Mouse (Mus musculus): Measurements from ENCODE around the gene Lzts2. TPM values are rescaled to one million over a fixed set of nuclear protein-coding genes. Genes with fewer than 3 reads are reported as not detected.

The Lzts2 gene
- total RNA-seq, 2 experiments from 2014 or later = 0.60 TPM; not detected in 1

GRCm38 (mm10) chr19:44999647-45000046 lies 14.6 kb upstream of the Lzts2 start:
- ATAC-seq (replicated peaks; ENCODE audit: low FRiP score, poor library complexity, severe bottlenecking) = no peak

GRCm38 (mm10) chr19:45002301-45002700 lies 11.9 kb upstream of the Lzts2 start:
- ATAC-seq (replicated peaks; ENCODE audit: low FRiP score, poor library complexity, severe bottlenecking) = no peak

GRCm38 (mm10) chr19:45003740-45004516 lies 10.3 kb upstream of the Lzts2 start:
- ATAC-seq (replicated peaks; ENCODE audit: low FRiP score, poor library complexity, severe bottlenecking) = no peak

GRCm38 (mm10) chr19:45005444-45005843 lies 8.8 kb upstream of the Lzts2 start, which contains the start of gene Twnk:
Gene Twnk (plus strand): TSS chr19:45005663.
- peak; percentile 79 for ATAC-seq (replicated peaks; ENCODE audit: low FRiP score, poor library complexity, severe bottlenecking)

DNA sequence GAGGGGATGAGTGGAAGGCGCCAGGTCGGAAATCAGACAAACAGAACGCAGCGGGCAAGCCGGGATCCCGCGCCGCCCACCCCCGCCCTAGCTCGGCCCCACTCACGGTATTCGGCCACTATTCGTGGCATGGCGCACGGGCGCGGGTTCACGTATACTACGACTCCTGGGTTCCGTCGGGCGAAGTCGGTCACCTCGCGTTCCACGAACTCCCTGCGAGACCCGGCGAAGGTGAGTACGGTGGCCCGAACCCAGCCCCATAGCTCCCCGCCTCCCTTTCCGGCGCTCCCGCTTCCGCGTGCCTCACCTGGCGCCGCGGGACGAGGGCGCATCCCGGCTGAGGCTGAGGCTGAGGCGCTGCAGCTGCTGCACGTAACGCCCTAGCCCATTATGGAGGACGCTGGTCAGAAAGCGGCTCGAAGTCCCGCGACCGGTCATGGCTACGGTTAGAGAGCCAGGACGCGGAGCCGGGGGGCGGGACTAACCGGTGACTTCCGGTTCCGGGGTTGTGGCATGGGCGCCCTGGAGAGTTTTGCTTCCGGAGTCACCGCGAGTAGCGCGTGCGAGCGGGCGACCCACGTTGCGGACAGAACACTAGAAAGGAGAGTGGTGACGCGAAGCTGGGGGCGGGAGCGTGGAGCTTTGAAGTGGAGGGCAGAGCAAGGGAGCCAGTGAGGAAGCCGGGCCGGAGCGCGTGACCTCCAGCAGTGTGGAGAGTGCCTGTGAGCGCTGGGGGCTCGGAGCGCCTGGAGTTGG lies 8.1 kb upstream of the Lzts2 start, which contains the start of gene Mrpl43:
Gene Mrpl43 (minus strand): TSS at position 486 of the 756 bp plus-strand sequence.
- peak; percentile 95 for ATAC-seq (replicated peaks; ENCODE audit: low FRiP score, poor library complexity, severe bottlenecking)

GRCm38 (mm10) chr19:45007021-45007420 lies 7.2 kb upstream of the Lzts2 start:
- ATAC-seq (replicated peaks; ENCODE audit: low FRiP score, poor library complexity, severe bottlenecking) = no peak

DNA sequence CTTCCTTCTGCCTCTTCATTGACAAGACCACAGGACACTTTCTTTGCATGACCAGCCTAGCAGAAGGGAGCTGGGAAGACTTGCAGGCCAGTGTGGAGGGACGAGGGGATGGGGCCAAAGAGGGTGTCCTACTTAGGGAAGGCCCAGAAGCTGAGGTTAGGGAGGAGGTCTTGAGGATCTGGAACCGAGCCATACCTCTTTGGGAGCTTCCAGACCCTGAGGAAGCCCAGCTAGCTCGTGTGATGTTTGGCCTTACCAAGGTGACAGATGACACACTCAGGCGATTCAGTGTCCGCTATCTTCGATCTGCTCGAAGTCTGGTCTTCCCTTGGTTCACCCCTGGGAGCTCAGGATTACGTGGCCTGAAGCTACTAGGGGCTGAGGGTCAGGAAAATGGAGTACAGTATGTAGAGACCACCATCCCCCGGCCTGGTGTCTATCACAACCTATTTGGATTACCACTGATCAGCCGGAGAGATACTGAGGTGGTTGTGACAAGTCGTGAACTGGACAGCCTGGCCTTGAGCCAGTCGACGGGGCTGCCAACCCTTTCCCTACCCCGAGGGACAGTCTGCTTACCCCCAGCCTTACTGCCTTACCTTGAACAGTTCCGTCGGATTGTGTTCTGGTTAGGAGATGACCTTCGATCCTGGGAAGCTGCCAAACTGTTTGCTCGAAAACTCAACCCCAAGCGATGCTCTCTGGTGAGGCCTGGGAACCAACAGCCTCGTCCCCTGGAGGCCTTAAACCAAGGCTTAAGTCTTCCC lies 6.6 kb upstream of the Lzts2 start:
- ATAC-seq (replicated peaks; ENCODE audit: low FRiP score, poor library complexity, severe bottlenecking) = no peak

DNA sequence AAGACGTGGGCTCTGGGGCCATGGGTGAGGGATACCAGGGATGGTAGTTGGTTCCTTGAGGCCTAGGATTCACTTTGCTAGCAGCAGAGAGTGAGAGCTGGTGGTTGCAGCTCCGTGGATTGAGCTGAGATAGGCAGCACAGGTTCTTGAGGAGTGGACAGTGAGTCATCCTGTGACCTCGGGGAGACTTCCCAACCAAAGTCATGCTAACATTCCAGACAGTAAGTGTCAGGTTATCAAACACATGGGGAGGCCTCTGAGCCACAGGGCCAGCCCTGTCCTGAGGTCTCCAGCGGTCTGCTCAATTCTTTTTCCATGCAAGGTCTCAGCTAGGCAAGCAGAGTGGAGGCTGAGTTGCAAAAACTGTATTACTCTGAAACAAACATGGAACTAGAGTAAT lies 3.6 kb upstream of the Lzts2 start:
- no peak for ATAC-seq (replicated peaks; ENCODE audit: low FRiP score, poor library complexity, severe bottlenecking)

DNA sequence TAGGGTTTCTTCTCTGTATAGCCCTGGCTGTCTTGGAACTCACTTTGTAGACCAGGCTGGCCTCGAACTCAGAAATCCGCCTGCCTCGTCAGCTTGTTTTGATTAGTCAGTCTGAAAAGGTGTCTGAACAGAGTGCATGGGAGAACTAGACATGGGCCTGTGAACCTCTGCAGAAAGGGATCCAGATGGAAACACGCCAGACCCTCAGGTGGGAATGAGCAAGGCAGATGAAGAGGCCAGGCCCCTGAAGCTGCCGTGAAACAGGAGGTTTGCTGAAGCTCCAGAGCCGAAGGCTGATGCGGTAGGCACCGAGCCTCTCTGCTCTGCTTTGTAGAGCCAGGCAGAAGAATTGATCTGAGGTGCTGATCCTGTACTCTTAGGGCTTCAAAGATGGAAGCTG lies 2.0 kb upstream of the Lzts2 start:
- no peak for ATAC-seq (replicated peaks; ENCODE audit: low FRiP score, poor library complexity, severe bottlenecking)

GRCm38 (mm10) chr19:45012636-45013035 lies 1.6 kb upstream of the Lzts2 start:
- ATAC-seq (replicated peaks; ENCODE audit: low FRiP score, poor library complexity, severe bottlenecking) = no peak

DNA sequence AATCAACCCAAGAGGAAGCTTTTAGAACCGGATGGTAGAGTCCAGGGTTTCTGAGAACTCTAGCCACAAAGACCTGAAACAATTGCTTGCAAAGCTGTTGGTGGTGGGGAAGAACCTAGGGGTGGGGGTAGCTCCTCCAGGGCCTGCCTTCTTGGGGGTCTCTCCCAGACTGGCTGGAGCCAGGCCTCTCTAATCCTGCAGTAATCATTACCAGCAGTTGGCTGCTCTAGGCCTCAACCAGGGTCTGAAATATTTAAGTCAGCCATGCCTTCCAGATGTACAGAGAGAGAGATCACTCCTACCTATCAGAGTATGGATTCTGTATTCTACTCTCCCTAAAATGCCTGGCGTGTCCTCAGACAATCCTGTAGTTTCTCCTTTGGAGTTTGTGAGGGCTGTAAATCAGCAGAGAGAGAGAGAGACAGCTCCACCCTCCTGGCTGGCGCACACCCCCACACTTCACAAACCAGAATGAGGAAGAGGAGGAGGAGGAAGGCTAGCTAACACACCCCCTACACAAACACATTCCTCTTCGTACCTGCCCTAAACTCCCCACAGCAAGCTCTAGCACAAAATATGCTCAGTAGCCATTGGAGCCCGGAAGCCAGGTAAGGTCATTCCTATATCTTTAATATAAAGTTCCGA lies 511 bp upstream of the Lzts2 start:
- no peak for ATAC-seq (replicated peaks; ENCODE audit: low FRiP score, poor library complexity, severe bottlenecking)

GRCm38 (mm10) chr19:45014981-45015402 lies 778 bp downstream of the Lzts2 start:
- ATAC-seq (replicated peaks; ENCODE audit: low FRiP score, poor library complexity, severe bottlenecking) = 0 out of 2 replicates have a peak, but pooled peaks have one; percentile 20

- peak; percentile 65 for ATAC-seq (replicated peaks; ENCODE audit: low FRiP score, poor library complexity, severe bottlenecking)
Measured at GRCm38 (mm10) chr19:45015518-45016281, 1.5 kb downstream of the Lzts2 start.

GRCm38 (mm10) chr19:45016341-45017215 lies 2.4 kb downstream of the Lzts2 start:
- ATAC-seq (replicated peaks; ENCODE audit: low FRiP score, poor library complexity, severe bottlenecking) = no peak

- no peak for ATAC-seq (replicated peaks; ENCODE audit: low FRiP score, poor library complexity, severe bottlenecking)
Measured at GRCm38 (mm10) chr19:45017216-45017771, 3.1 kb downstream of the Lzts2 start.

DNA sequence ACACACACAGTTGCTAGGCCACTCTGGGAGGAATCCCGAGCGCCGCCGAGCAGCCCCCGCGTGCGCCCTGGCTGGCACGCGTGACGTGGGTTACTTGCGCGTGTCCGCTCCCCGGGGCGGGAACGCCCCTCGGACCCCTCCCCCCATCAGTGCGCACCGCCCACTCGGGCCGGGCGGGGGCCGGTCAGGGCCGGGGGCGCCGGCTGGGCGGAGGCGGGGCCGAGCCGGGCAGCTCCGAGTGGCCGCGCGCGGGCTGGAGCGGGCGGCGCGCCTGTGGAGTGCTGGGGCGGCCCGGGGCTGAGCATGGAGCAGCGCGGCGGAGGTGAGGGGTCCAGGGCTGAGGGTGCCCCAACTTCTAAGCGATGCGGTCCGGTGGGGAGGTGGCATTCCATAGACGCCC lies 3.7 kb downstream of the Lzts2 start:
- ATAC-seq (replicated peaks; ENCODE audit: low FRiP score, poor library complexity, severe bottlenecking) = no peak

- ATAC-seq (replicated peaks; ENCODE audit: low FRiP score, poor library complexity, severe bottlenecking) = no peak
Measured at GRCm38 (mm10) chr19:45018351-45018831, 4.2 kb downstream of the Lzts2 start.

DNA sequence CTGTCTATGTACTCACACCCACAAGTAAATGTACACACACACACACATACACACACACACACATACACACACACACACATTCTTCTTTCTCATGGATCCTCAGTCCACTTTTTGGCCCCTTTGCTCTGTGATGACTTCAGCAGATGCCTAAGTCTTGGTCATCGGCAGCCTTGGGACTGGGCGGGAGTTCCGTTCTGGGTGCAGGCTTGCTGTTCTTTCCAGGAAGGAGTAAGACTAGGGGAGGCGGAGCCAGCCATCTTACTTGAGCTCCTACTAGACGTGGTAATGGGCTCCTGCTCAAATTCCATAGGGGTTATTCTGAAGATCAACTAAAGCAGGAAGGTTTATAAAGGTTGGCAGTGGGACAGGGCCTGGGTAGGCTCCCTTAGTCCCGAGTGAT lies 6.1 kb downstream of the Lzts2 start:
- ATAC-seq (replicated peaks; ENCODE audit: low FRiP score, poor library complexity, severe bottlenecking) = no peak

All from erythroblast, adult 5-6 weeks (primary cell).